Mouse (Mus musculus) gastrocnemius, adult 2 months (tissue): ENCODE data around the gene Ahnak2. TPM values are rescaled to one million over a fixed set of nuclear protein-coding genes. Genes with fewer than 3 reads are reported as not detected.

Experiments used
- DNase-seq: peaks from one replicate; pipeline ENCODE4 v3.0.0; 2022
- H3K27ac ChIP-seq: fragments of 200-600 bp; 2 replicates; pipeline ENCODE4 v1.8.1; 2022; ENCODE audit warnings: mild to moderate bottlenecking
- H3K4me3 ChIP-seq: fragments of 200-600 bp; 2 replicates; pipeline ENCODE4 v1.8.1; 2022; ENCODE audit warnings: mild to moderate bottlenecking, moderate library complexity
- CTCF ChIP-seq: fragments of 200-600 bp; IDR thresholded peaks from 2 replicates; pipeline ENCODE4 v1.8.1; 2022; ENCODE audit warnings: antibody characterized with exemption, mild to moderate bottlenecking, moderate library complexity
- intact Hi-C: fragments of 180-260 bp; cut with DNase I; formaldehyde crosslinking; loops from one replicate; pipeline ENCODE4 v1.15.1; 2025
- total RNA-seq, 2 experiments: library from RNA; stranded (reverse); gene quantifications; 2 replicates each; pipeline ENCODE4 v1.2.3; 2021

Ahnak2 gene
- total RNA-seq, 2 experiments from 2014 or later = 5.0 to 8.5 TPM

GRCm38 (mm10) chr12:112816294-112816693, 13.8 kb upstream of the Ahnak2 start:
- no peak overlapping the region for H3K4me3 ChIP-seq
- intact Hi-C loops = loop anchor here (1.0 kb wide), 1 partner anchor 28 kb away; no protein-coding TSS in a partner anchor
- DNase-seq = peak; percentile 56
- H3K27ac ChIP-seq = no peak overlapping the region
- peak; percentile 94 for TF ChIP-seq CTCF

- DNase-seq = no peak
- no peak overlapping the region for H3K4me3 ChIP-seq
- H3K27ac ChIP-seq = no peak overlapping the region
- intact Hi-C loops = no loop called here
- TF ChIP-seq CTCF = no peak
Observed at GRCm38 (mm10) chr12:112814682-112815470, 12.4 kb upstream of the Ahnak2 start.

DNA sequence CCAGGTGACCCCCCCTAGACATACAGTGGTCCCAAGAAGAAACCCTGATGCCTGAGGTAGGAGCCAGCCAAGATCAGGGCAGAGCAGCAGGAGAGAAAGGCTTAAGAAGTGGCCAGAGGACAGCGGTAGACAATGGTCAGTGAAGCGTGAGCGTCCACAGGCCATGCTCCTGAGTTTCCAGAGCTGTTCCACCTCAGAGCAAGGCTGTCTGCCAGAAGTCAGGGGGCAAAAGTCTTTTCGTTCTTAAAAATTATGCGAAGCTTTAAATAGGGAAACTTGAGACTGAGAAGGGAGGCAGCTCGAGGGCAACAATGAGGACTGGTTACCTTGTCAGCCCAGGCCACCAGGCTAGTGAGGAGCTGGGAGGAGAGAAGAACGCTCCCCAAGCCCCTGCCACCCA, 10.9 kb upstream of the Ahnak2 start:
- intact Hi-C loops = no loop called here
- no peak for TF ChIP-seq CTCF
- no peak for DNase-seq
- Histone ChIP-seq H3K4me3 (no peak overlapping the region), H3K27ac (no peak overlapping the region)

DNA sequence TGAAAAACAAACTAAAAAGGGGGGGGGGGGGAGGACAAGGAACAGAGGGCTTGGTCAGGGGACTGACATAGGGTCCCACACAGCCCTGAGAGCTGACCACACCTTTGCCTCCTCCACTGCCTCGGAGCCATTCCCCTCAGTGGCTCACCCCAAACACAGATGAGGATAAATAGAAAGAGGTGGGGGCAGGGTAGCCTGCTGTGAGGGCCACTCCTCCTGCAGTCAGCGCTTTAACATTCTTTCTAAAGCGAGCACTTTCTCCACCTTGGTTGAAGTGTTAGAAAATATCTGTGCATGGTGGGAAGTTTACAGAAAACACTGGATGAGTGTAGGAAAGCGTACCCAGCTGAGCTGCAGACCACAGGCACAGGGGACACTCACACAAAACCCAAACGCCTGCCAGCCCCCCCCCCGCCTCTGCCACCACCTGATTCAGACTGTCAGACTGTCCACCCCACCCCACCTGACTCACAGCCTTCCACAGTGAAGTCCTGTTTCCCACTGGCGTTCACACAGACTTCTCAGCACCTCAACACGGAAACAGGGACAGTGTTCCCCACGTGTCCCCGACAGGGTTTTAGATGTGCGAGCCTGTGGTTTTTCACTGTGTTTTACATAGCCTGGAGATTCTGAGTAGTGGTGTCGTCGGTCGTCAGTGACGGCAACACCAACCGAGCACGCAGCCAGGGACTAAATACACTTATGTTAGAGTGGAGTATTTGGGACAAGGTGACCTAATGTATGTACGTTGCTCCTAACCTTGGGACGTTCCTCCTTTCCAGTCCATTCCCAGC, 7.8 kb upstream of the Ahnak2 start:
- DNase-seq = no peak
- TF ChIP-seq CTCF = no peak
- no peak overlapping the region for H3K27ac ChIP-seq
- intact Hi-C loops = no loop called here
- H3K4me3 ChIP-seq = no peak overlapping the region

DNA sequence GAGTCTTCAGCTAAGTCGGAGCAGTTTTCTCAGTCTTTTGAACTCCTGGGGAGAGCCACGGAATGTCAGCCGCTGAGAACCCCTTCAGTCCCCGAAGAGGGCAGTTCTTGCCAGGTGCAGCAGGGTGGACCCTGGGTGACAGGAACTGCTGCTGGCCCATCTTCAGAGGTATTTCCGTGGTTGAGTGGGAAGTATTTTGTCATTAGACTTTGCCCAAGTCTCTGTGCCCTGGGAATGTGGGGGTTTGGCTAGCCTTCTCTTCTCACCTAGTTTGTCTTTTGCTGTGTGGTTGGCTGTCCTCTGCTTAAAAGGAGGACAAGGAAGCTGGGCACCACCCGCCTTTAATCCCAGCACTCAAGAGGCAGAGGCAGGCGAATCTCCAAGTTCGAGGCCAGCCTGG, 7.2 kb upstream of the Ahnak2 start:
- intact Hi-C loops = loop anchor here (2.0 kb wide), 1 partner anchor 19 kb away; the partner anchor contains the start of gene Cdca4
- TF ChIP-seq CTCF = no peak
- Histone ChIP-seq H3K4me3 (peak overlapping the region; percentile 90), H3K27ac (peak overlapping the region; percentile 74)
- DNase-seq = no peak

DNA sequence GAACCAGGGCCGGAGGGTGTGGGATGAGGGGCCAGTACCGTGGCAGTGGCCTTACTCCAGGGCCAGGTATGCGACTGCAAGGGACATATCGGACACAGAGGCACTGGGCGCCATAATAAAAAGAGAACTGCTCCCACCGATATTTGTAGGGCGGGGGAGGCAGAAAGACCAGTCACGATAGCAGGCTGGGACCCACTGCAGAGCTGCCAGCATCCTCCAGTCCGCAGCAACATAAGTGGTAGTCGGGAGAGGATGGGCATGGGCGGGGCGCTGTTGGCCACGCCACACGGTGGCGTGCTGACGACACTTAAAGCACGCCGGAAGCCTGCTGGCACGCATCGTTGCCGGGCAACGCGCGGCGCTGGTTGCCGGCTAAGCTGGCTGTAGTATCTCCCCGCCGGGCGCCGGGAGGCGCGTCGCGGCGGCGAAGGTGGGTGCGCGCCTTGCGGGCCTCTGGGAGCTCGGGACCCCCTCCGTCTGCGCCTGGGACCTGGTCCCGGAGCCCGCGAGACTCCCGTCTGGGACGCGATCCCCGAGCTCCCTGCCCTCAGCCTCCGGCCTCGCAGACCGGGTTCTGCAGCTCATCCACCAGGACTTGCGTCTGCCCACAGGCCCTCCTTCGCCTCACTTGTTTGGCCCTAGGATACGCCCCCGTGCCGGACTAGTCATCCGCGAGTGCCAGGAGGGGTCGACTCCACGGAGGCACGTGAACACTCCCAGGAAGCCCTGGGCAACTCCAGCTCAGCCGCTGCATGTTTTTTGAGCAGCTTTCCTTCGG, 6.3 kb upstream of the Ahnak2 start, which contains the start of gene Clba1:
Clba1 (plus strand) TSS at position 351 of the 778 bp plus-strand sequence.
- DNase-seq = peak; percentile 96
- TF ChIP-seq CTCF = peak; percentile 55
- intact Hi-C loops = loop anchor here (2.0 kb wide), 1 partner anchor 20 kb away; the partner anchor contains the start of gene Cdca4
- Histone ChIP-seq H3K27ac (peak within 1 kb of the TSS; percentile 74), H3K4me3 (peak within 1 kb of the TSS; percentile 90)

GRCm38 (mm10) chr12:112808212-112808586, 5.7 kb upstream of the Ahnak2 start:
- Histone ChIP-seq H3K27ac (peak overlapping the region; percentile 74), H3K4me3 (peak overlapping the region; percentile 90)
- DNase-seq = no peak
- intact Hi-C loops = loop anchor here (2.0 kb wide), 1 partner anchor 21 kb away; the partner anchor contains the start of gene Cdca4
- no peak for TF ChIP-seq CTCF

DNA sequence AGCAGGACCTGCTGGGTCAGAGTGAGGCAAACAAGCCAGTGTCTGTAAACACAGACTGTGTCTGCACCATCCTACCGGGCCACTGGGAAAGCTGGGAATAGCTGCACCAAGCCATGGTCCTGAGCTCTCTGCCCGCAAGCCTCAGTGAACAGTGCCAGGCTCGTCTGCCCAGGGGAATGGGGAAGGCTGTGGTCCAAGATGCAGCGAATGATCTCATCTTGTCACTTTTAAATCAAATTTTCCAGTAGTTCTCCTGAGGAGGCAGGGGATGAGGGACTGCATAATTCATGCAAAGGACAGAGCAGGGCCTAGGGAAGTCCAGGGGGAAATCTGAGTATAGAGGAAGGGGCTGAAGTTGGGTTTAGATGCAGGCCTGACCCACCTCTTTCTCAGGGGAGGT, 5.3 kb upstream of the Ahnak2 start:
- no peak overlapping the region for H3K4me3 ChIP-seq
- intact Hi-C loops = loop anchor here (2.0 kb wide), 1 partner anchor 21 kb away; the partner anchor contains the start of gene Cdca4
- TF ChIP-seq CTCF = no peak
- no peak overlapping the region for H3K27ac ChIP-seq
- DNase-seq = no peak

- no peak overlapping the region for H3K4me3 ChIP-seq
- no peak for TF ChIP-seq CTCF
- no peak overlapping the region for H3K27ac ChIP-seq
- intact Hi-C loops = no loop called here
- no peak for DNase-seq
Observed at GRCm38 (mm10) chr12:112806044-112806443, 3.6 kb upstream of the Ahnak2 start.

- H3K27ac ChIP-seq = no peak overlapping the region
- intact Hi-C loops = no loop called here
- H3K4me3 ChIP-seq = no peak overlapping the region
- no peak for DNase-seq
- no peak for TF ChIP-seq CTCF
Observed at GRCm38 (mm10) chr12:112804046-112804445, 1.6 kb upstream of the Ahnak2 start.

DNA sequence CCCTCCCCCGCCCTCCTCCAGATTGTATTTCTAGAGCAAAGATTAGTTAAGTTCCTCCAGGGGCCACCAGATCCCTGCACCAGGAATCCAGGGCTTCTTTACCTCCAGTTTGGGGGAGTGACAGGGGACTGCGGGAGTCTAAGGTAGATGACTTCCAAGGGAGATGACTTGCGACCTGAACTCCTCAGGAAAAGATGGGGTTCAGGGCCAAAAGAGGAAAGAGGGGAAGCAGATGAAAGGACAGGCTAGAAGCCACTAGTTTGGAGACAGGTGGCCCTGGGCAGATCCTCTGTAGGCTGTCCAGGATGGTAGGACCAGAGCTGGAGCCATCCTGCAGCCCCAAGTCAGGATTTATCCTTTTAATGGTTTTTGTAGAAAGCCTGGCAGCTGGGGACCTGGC, 460 bp upstream of the Ahnak2 start:
- intact Hi-C loops = no loop called here
- Histone ChIP-seq H3K4me3 (no peak overlapping the region), H3K27ac (no peak overlapping the region)
- TF ChIP-seq CTCF = no peak
- no peak for DNase-seq

- Histone ChIP-seq H3K4me3 (no peak overlapping the region), H3K27ac (no peak overlapping the region)
- intact Hi-C loops = loop anchor here (1.0 kb wide), 1 partner anchor 43 kb away; no protein-coding TSS in a partner anchor
- peak; percentile 75 for DNase-seq
- TF ChIP-seq CTCF = peak; percentile 86
Observed at GRCm38 (mm10) chr12:112800476-112800875, 2.0 kb downstream of the Ahnak2 start.
